ENCODE assay signal across 24 mouse cellular contexts in genomic region chr19:52640228-52640627, GRCm38 (mm10).
"Had no signal": no experiment of that assay in that cellular context is flagged by ENCODE, and none has a peak within 500 bp of the region (broad histone marks: within the 10 kb centered on the region; RNA-seq: fewer than 3 reads in every experiment).

No protein-coding gene starts in this region.

- DNase-seq: gastrocnemius, postnatal 14 days; gastrocnemius, postnatal 36 days; heart, adult 11 months; heart, adult 2 months; heart, postnatal 14 days; heart, postnatal 36 days; kidney, adult 11 months; kidney, adult 2 months; kidney, adult 9 months; kidney, postnatal 10 days; kidney, postnatal 25 days; liver; liver, embryonic 13.5 days had no signal

- H3K9ac ChIP-seq: heart, embryonic 13.5 days; heart, embryonic 15.5 days; hindbrain, embryonic 13.5 days; hindbrain, embryonic 15.5 days; limb, embryonic 12.5 days; liver, embryonic 13.5 days had no signal

- H3K36me3 ChIP-seq: heart, embryonic 13.5 days; heart, embryonic 15.5 days; hindbrain, embryonic 13.5 days; hindbrain, embryonic 15.5 days; limb, embryonic 10.5 days; limb, embryonic 12.5 days; liver, embryonic 13.5 days had no signal

- H3K4me1 ChIP-seq: heart, embryonic 15.5 days; hindbrain, embryonic 13.5 days; hindbrain, embryonic 15.5 days; limb, embryonic 10.5 days; limb, embryonic 12.5 days; liver, embryonic 13.5 days had no signal

- ATAC-seq: hindbrain, postnatal 0 days; intestine, embryonic 16.5 days had no signal

- H3K4me2 ChIP-seq: heart, embryonic 11.5 days; heart, embryonic 13.5 days; heart, embryonic 15.5 days; hindbrain, embryonic 13.5 days; hindbrain, embryonic 15.5 days; limb, embryonic 12.5 days; liver, embryonic 11.5 days; liver, embryonic 13.5 days had no signal

- H3K27me3 ChIP-seq: heart, embryonic 13.5 days; heart, embryonic 15.5 days; hindbrain, embryonic 13.5 days; hindbrain, embryonic 15.5 days; limb, embryonic 12.5 days; liver, embryonic 13.5 days had no signal

- H3K27ac ChIP-seq: heart, adult 2 months; heart, embryonic 13.5 days; heart, embryonic 15.5 days; hindbrain, embryonic 13.5 days; hindbrain, embryonic 15.5 days; hindbrain, postnatal 0 days; left cerebral cortex, adult 2 months; limb, embryonic 10.5 days; limb, embryonic 12.5 days; liver, embryonic 13.5 days had no signal

- H3K9me3 ChIP-seq: heart, embryonic 13.5 days; heart, embryonic 15.5 days; hindbrain, embryonic 13.5 days; hindbrain, embryonic 15.5 days; limb, embryonic 10.5 days; limb, embryonic 12.5 days; liver, embryonic 13.5 days had no signal

- H3K4me3 ChIP-seq: heart, adult 2 months; heart, embryonic 13.5 days; heart, embryonic 15.5 days; hindbrain, embryonic 13.5 days; hindbrain, embryonic 15.5 days; left cerebral cortex, adult 2 months; limb, embryonic 10.5 days; limb, embryonic 12.5 days; liver, embryonic 13.5 days had no signal
